Mouse (Mus musculus) heart, postnatal 0 days (tissue): ENCODE measurements at regions not wholly inside any gene's neighbourhood (a gene's known extent, or its start where the extent isn't known, plus 50 kb on each side); places are given as distances from the start of the nearest gene placed in this dataset.

Experiments
- CTCF ChIP-seq: IDR thresholded peaks from 2 replicates; pipeline ENCODE4 v1.5.1; 2016; ENCODE audit warnings: antibody characterized with exemption, control low read depth, low read depth
- EP300 ChIP-seq: IDR thresholded peaks from 2 replicates; pipeline ENCODE4 v1.6.1; 2016; ENCODE audit warnings: antibody characterized with exemption, low read depth

DNA sequence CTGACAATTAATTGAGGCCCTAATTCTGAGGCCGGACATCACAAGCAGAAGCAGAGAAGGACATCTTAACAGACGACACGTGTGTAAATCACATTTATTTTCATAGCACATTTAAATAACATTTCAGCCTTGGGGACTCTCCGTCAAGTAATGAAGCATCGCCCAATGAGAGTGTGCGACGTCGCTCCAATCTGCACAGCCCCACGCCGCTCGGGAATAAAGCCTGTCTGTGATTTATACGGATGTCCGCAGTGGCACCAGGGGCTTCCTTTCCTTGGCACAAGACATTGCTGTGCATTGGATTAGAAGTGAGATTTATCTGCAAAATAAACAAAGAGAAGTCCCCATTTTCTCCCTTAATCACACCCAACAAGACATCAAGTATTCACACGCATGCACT is 231.6 kb upstream of the Nfe2l3 start:
- TF ChIP-seq CTCF (no peak), EP300 (no peak)
